Mouse (Mus musculus): ENCODE data around the gene Tmem178. TPM values are rescaled to one million over a fixed set of nuclear protein-coding genes. Genes with fewer than 3 reads are reported as not detected.

Gene Tmem178
- polyA plus RNA-seq, 1 experiment from 2014 or later: 0.82 TPM

- H3K9me3 ChIP-seq (replicated peaks): no peaks in the 10 kb centered on the region
- no peaks in the 10 kb centered on the region for H3K4me1 ChIP-seq
- no peak overlapping the region for H3K4me2 ChIP-seq
- no peaks in the 10 kb centered on the region for H3K36me3 ChIP-seq
- WGBS (ENCODE audit: insufficient replicate concordance): 68% methylated on average over 8 of the region's 8 CpGs
- no peak overlapping the region for H3K27ac ChIP-seq
- no peak overlapping the region for H3K4me3 ChIP-seq
- ATAC-seq: no peak
- no peaks in the 10 kb centered on the region for H3K27me3 ChIP-seq (replicated peaks)
- H3K9ac ChIP-seq: no peak overlapping the region
These were observed 60.9 kb downstream of the Tmem178 start for GRCm38 (mm10) chr17:81005292-81005691.

- WGBS (ENCODE audit: insufficient replicate concordance): 77% methylated on average over 10 of the region's 10 CpGs
- H3K9ac ChIP-seq: no peak overlapping the region
- ATAC-seq: no peak
- H3K27me3 ChIP-seq (replicated peaks): 0 out of 2 replicates have a peak, but pooled peaks cover 3% of the 10 kb centered on the region
- no peaks in the 10 kb centered on the region for H3K9me3 ChIP-seq (replicated peaks)
- no peak overlapping the region for H3K27ac ChIP-seq
- no peaks in the 10 kb centered on the region for H3K4me1 ChIP-seq
- H3K36me3 ChIP-seq: no peaks in the 10 kb centered on the region
- H3K4me3 ChIP-seq: no peak overlapping the region
- no peak overlapping the region for H3K4me2 ChIP-seq
These were observed 64.7 kb downstream of the Tmem178 start for GRCm38 (mm10) chr17:81009112-81009511.

- no peak overlapping the region for H3K9ac ChIP-seq
- H3K4me2 ChIP-seq: no peak overlapping the region
- H3K27ac ChIP-seq: no peak overlapping the region
- WGBS (ENCODE audit: insufficient replicate concordance): 57% methylated on average over 3 of the region's 3 CpGs
- H3K4me3 ChIP-seq: no peak overlapping the region
- H3K36me3 ChIP-seq: no peaks in the 10 kb centered on the region
- H3K9me3 ChIP-seq (replicated peaks): no peaks in the 10 kb centered on the region
- ATAC-seq: no peak
- H3K4me1 ChIP-seq: no peaks in the 10 kb centered on the region
- 0 out of 2 replicates have a peak, but pooled peaks cover 3% of the 10 kb centered on the region for H3K27me3 ChIP-seq (replicated peaks)
These were observed 65.8 kb downstream of the Tmem178 start for GRCm38 (mm10) chr17:81010199-81010598.

- ATAC-seq: no peak
- Histone ChIP-seq H3K27me3 (replicated peaks) (0 out of 2 replicates have a peak, but pooled peaks cover 3% of the 10 kb centered on the region), H3K27ac (no peak overlapping the region), H3K4me3 (no peak overlapping the region), H3K4me1 (no peaks in the 10 kb centered on the region), H3K9ac (no peak overlapping the region), H3K9me3 (replicated peaks) (no peaks in the 10 kb centered on the region), H3K4me2 (no peak overlapping the region), H3K36me3 (no peaks in the 10 kb centered on the region)
- WGBS (ENCODE audit: insufficient replicate concordance): 55% methylated on average over 18 of the region's 18 CpGs
These were observed 66.6 kb downstream of the Tmem178 start for GRCm38 (mm10) chr17:81010844-81011685.

GRCm38 (mm10) chr17:81015814-81016447, 71.5 kb downstream of the Tmem178 start:
- 38% methylated on average over 4 of the region's 4 CpGs for WGBS (ENCODE audit: insufficient replicate concordance)
- Histone ChIP-seq H3K4me1 (no peaks in the 10 kb centered on the region), H3K9me3 (replicated peaks) (no peaks in the 10 kb centered on the region), H3K27ac (no peak overlapping the region), H3K9ac (no peak overlapping the region), H3K36me3 (no peaks in the 10 kb centered on the region), H3K27me3 (replicated peaks) (0 out of 2 replicates have a peak, but pooled peaks cover 3% of the 10 kb centered on the region), H3K4me2 (no peak overlapping the region), H3K4me3 (no peak overlapping the region)
- ATAC-seq: peak; percentile 66

- Histone ChIP-seq H3K4me3 (no peak overlapping the region), H3K27ac (no peak overlapping the region), H3K4me2 (no peak overlapping the region), H3K9me3 (replicated peaks) (no peaks in the 10 kb centered on the region), H3K4me1 (no peaks in the 10 kb centered on the region), H3K27me3 (replicated peaks) (no peaks in the 10 kb centered on the region), H3K36me3 (no peaks in the 10 kb centered on the region), H3K9ac (no peak overlapping the region)
- no peak for ATAC-seq
- WGBS (ENCODE audit: insufficient replicate concordance): 58% methylated on average over 1 of the region's 1 CpGs
These were observed 72.7 kb downstream of the Tmem178 start for GRCm38 (mm10) chr17:81017132-81017531.

GRCm38 (mm10) chr17:81027331-81027730, 82.9 kb downstream of the Tmem178 start:
- peaks cover 79% of the 10 kb centered on the region for H3K36me3 ChIP-seq
- H3K9ac ChIP-seq: no peak overlapping the region
- WGBS (ENCODE audit: insufficient replicate concordance): 79% methylated on average over 6 of the region's 6 CpGs
- H3K9me3 ChIP-seq (replicated peaks): no peaks in the 10 kb centered on the region
- H3K4me1 ChIP-seq: peaks cover 15% of the 10 kb centered on the region
- H3K27ac ChIP-seq: no peak overlapping the region
- H3K4me2 ChIP-seq: no peak overlapping the region
- no peaks in the 10 kb centered on the region for H3K27me3 ChIP-seq (replicated peaks)
- no peak overlapping the region for H3K4me3 ChIP-seq
- ATAC-seq: no peak

- no peaks in the 10 kb centered on the region for H3K27me3 ChIP-seq (replicated peaks)
- peak overlapping the region; percentile 22 for H3K4me2 ChIP-seq
- 36% methylated on average over 3 of the region's 3 CpGs for WGBS (ENCODE audit: insufficient replicate concordance)
- no peaks in the 10 kb centered on the region for H3K9me3 ChIP-seq (replicated peaks)
- H3K27ac ChIP-seq: peak overlapping the region; percentile 87
- H3K4me1 ChIP-seq: peaks cover 27% of the 10 kb centered on the region
- peaks cover 72% of the 10 kb centered on the region for H3K36me3 ChIP-seq
- no peak overlapping the region for H3K4me3 ChIP-seq
- H3K9ac ChIP-seq: no peak overlapping the region
- peak; percentile 98 for ATAC-seq
These were observed 87.5 kb downstream of the Tmem178 start for GRCm38 (mm10) chr17:81031830-81032442.

- Histone ChIP-seq H3K27me3 (replicated peaks) (no peaks in the 10 kb centered on the region), H3K4me3 (no peak overlapping the region), H3K9ac (no peak overlapping the region), H3K27ac (peak overlapping the region; percentile 72), H3K9me3 (replicated peaks) (no peaks in the 10 kb centered on the region), H3K36me3 (peaks cover 72% of the 10 kb centered on the region), H3K4me2 (no peak overlapping the region), H3K4me1 (peaks cover 27% of the 10 kb centered on the region)
- no peak for ATAC-seq
- WGBS (ENCODE audit: insufficient replicate concordance): 20% methylated on average over 2 of the region's 2 CpGs
These were observed 88.5 kb downstream of the Tmem178 start for GRCm38 (mm10) chr17:81032957-81033356.

- no peaks in the 10 kb centered on the region for H3K27me3 ChIP-seq (replicated peaks)
- no peak overlapping the region for H3K4me3 ChIP-seq
- H3K27ac ChIP-seq: no peak overlapping the region
- no peak overlapping the region for H3K9ac ChIP-seq
- peaks cover 74% of the 10 kb centered on the region for H3K36me3 ChIP-seq
- peaks cover 47% of the 10 kb centered on the region for H3K4me1 ChIP-seq
- H3K9me3 ChIP-seq (replicated peaks): no peaks in the 10 kb centered on the region
- no peak overlapping the region for H3K4me2 ChIP-seq
- ATAC-seq: no peak
- WGBS (ENCODE audit: insufficient replicate concordance): 65% methylated on average over 5 of the region's 5 CpGs
These were observed 90.9 kb downstream of the Tmem178 start for GRCm38 (mm10) chr17:81035354-81035753.

- H3K36me3 ChIP-seq: peaks cover 90% of the 10 kb centered on the region
- WGBS (ENCODE audit: insufficient replicate concordance): 50% methylated on average over 2 of the region's 2 CpGs
- peak overlapping the region; percentile 57; the same call in 1 of the 2 replicates for H3K27ac ChIP-seq
These were observed 94.4 kb downstream of the Tmem178 start for GRCm38 (mm10) chr17:81038707-81039408.

More at GRCm38 (mm10) chr17:81038707-81039408, 94.4 kb downstream of the Tmem178 start:
- H3K4me3 ChIP-seq: no peak overlapping the region
- H3K9ac ChIP-seq: no peak overlapping the region
- peaks cover 49% of the 10 kb centered on the region for H3K4me1 ChIP-seq
- H3K9me3 ChIP-seq (replicated peaks): no peaks in the 10 kb centered on the region
- no peaks in the 10 kb centered on the region for H3K27me3 ChIP-seq (replicated peaks)
- ATAC-seq: peak; percentile 84
- H3K4me2 ChIP-seq: no peak overlapping the region

Data from liver, embryonic 12.5 days (tissue).